Mouse (Mus musculus): ENCODE measurements around the gene Bbs9.

GRCm38 (mm10) chr9:22702065-22702611 lies 226.6 kb downstream of the Bbs9 start:
- no peak for TF ChIP-seq CTCF (IDR thresholded peaks at IDR 0.05; ENCODE audit: control insufficient read depth, insufficient read depth, low read length)
- TF ChIP-seq POLR2A (IDR thresholded peaks at IDR 0.05; ENCODE audit: borderline replicate concordance, control insufficient read depth, low read depth, low read length): no peak
